Mouse (Mus musculus): ENCODE results near the gene Ndrg3. TPM values are rescaled to one million over a fixed set of nuclear protein-coding genes. Genes with fewer than 3 reads are reported as not detected.
A peak's percentile ranks its signal among the peaks of the same experiment; 100 is the strongest.

The Ndrg3 gene
- polyA plus RNA-seq, 1 experiment from 2014 or later = 49.7 TPM

GRCm38 (mm10) chr2:156990727-156991431, 977 bp downstream of the Ndrg3 start:
- Histone ChIP-seq H3K4me3 (peak overlapping the region; percentile 97), H3K4me1 (peaks cover 21% of the 10 kb centered on the region), H3K9me3 (no peaks in the 10 kb centered on the region), H3K27ac (no peak overlapping the region), H3K27me3 (no peaks in the 10 kb centered on the region), H3K36me3 (peaks cover 19% of the 10 kb centered on the region), H3K4me2 (peak overlapping the region; percentile 94), H3K9ac (peak overlapping the region; percentile 93)
- ATAC-seq (ENCODE audit: borderline replicate concordance, extremely low read depth, low FRiP score, low TSS enrichment) = no peak
- WGBS = 4% methylated on average over 16 of the region's 16 CpGs

GRCm38 (mm10) chr2:156987316-156987715, 4.5 kb downstream of the Ndrg3 start:
- 35% methylated on average over 3 of the region's 3 CpGs for WGBS
- H3K4me3 ChIP-seq = no peak overlapping the region
- ATAC-seq (ENCODE audit: borderline replicate concordance, extremely low read depth, low FRiP score, low TSS enrichment) = no peak

GRCm38 (mm10) chr2:156982864-156983263, 9.0 kb downstream of the Ndrg3 start:
- no peak for ATAC-seq (ENCODE audit: borderline replicate concordance, extremely low read depth, low FRiP score, low TSS enrichment)
- Histone ChIP-seq H3K4me2 (no peak overlapping the region), H3K4me1 (0 out of 2 replicates have a peak, but pooled peaks cover 1% of the 10 kb centered on the region), H3K9me3 (no peaks in the 10 kb centered on the region), H3K27me3 (no peaks in the 10 kb centered on the region), H3K36me3 (no peaks in the 10 kb centered on the region), H3K9ac (no peak overlapping the region), H3K4me3 (no peak overlapping the region), H3K27ac (no peak overlapping the region)
- 80% methylated on average over 2 of the region's 2 CpGs for WGBS

More at GRCm38 (mm10) chr2:156987316-156987715, 4.5 kb downstream of the Ndrg3 start:
- Histone ChIP-seq H3K9ac (no peak overlapping the region), H3K4me2 (no peak overlapping the region), H3K36me3 (no peaks in the 10 kb centered on the region), H3K27ac (no peak overlapping the region), H3K9me3 (no peaks in the 10 kb centered on the region), H3K4me1 (peaks cover 21% of the 10 kb centered on the region), H3K27me3 (no peaks in the 10 kb centered on the region)

GRCm38 (mm10) chr2:156981291-156981690, 10.6 kb downstream of the Ndrg3 start:
- H3K27ac ChIP-seq = no peak overlapping the region
- no peaks in the 10 kb centered on the region for H3K4me1 ChIP-seq
- H3K9ac ChIP-seq = no peak overlapping the region
- H3K36me3 ChIP-seq = no peaks in the 10 kb centered on the region
- ATAC-seq (ENCODE audit: borderline replicate concordance, extremely low read depth, low FRiP score, low TSS enrichment) = no peak
- H3K27me3 ChIP-seq = no peaks in the 10 kb centered on the region
- WGBS = 74% methylated on average over 4 of the region's 4 CpGs
- no peak overlapping the region for H3K4me2 ChIP-seq
- H3K4me3 ChIP-seq = no peak overlapping the region
- no peaks in the 10 kb centered on the region for H3K9me3 ChIP-seq

- H3K36me3 ChIP-seq = no peaks in the 10 kb centered on the region
- ATAC-seq (ENCODE audit: borderline replicate concordance, extremely low read depth, low FRiP score, low TSS enrichment) = no peak
- 0 out of 2 replicates have a peak, but pooled peaks cover under 1% of the 10 kb centered on the region for H3K4me1 ChIP-seq
- no peak overlapping the region for H3K9ac ChIP-seq
- no peak overlapping the region for H3K4me2 ChIP-seq
- H3K4me3 ChIP-seq = no peak overlapping the region
- no peak overlapping the region for H3K27ac ChIP-seq
- no peaks in the 10 kb centered on the region for H3K27me3 ChIP-seq
- H3K9me3 ChIP-seq = no peaks in the 10 kb centered on the region
- WGBS = 77% methylated on average over 2 of the region's 2 CpGs
Measured at GRCm38 (mm10) chr2:156980059-156980458, 11.8 kb downstream of the Ndrg3 start.

- H3K9me3 ChIP-seq = no peaks in the 10 kb centered on the region
- H3K27me3 ChIP-seq = no peaks in the 10 kb centered on the region
- H3K9ac ChIP-seq = no peak overlapping the region
- no peak overlapping the region for H3K4me3 ChIP-seq
- ATAC-seq (ENCODE audit: borderline replicate concordance, extremely low read depth, low FRiP score, low TSS enrichment) = no peak
- no peak overlapping the region for H3K27ac ChIP-seq
- no peak overlapping the region for H3K4me2 ChIP-seq
- H3K36me3 ChIP-seq = no peaks in the 10 kb centered on the region
- H3K4me1 ChIP-seq = 0 out of 2 replicates have a peak, but pooled peaks cover 4% of the 10 kb centered on the region
Measured at GRCm38 (mm10) chr2:156976711-156977110, 15.1 kb downstream of the Ndrg3 start.

GRCm38 (mm10) chr2:156974967-156975366, 16.9 kb downstream of the Ndrg3 start:
- Histone ChIP-seq H3K27ac (no peak overlapping the region), H3K9me3 (no peaks in the 10 kb centered on the region), H3K9ac (no peak overlapping the region), H3K4me3 (no peak overlapping the region), H3K36me3 (no peaks in the 10 kb centered on the region), H3K27me3 (no peaks in the 10 kb centered on the region), H3K4me2 (no peak overlapping the region), H3K4me1 (0 out of 2 replicates have a peak, but pooled peaks cover 4% of the 10 kb centered on the region)
- 34% methylated on average over 2 of the region's 2 CpGs for WGBS
- ATAC-seq (ENCODE audit: borderline replicate concordance, extremely low read depth, low FRiP score, low TSS enrichment) = no peak

- no peaks in the 10 kb centered on the region for H3K9me3 ChIP-seq
- H3K27me3 ChIP-seq = no peaks in the 10 kb centered on the region
- H3K9ac ChIP-seq = no peak overlapping the region
- no peaks in the 10 kb centered on the region for H3K36me3 ChIP-seq
- 81% methylated on average over 5 of the region's 5 CpGs for WGBS
- no peak overlapping the region for H3K27ac ChIP-seq
- H3K4me2 ChIP-seq = no peak overlapping the region
- no peak for ATAC-seq (ENCODE audit: borderline replicate concordance, extremely low read depth, low FRiP score, low TSS enrichment)
- no peak overlapping the region for H3K4me3 ChIP-seq
- H3K4me1 ChIP-seq = 0 out of 2 replicates have a peak, but pooled peaks cover 4% of the 10 kb centered on the region
Measured at GRCm38 (mm10) chr2:156973316-156974100, 18.3 kb downstream of the Ndrg3 start.

GRCm38 (mm10) chr2:156970253-156970652, 21.6 kb downstream of the Ndrg3 start:
- ATAC-seq (ENCODE audit: borderline replicate concordance, extremely low read depth, low FRiP score, low TSS enrichment) = no peak
- Histone ChIP-seq H3K4me2 (no peak overlapping the region), H3K9ac (no peak overlapping the region), H3K4me3 (no peak overlapping the region), H3K27ac (no peak overlapping the region), H3K9me3 (no peaks in the 10 kb centered on the region), H3K27me3 (no peaks in the 10 kb centered on the region), H3K4me1 (0 out of 2 replicates have a peak, but pooled peaks cover 4% of the 10 kb centered on the region), H3K36me3 (no peaks in the 10 kb centered on the region)
- WGBS = 71% methylated on average over 7 of the region's 7 CpGs

- ATAC-seq (ENCODE audit: borderline replicate concordance, extremely low read depth, low FRiP score, low TSS enrichment) = no peak
- no peak overlapping the region for H3K4me3 ChIP-seq
- no peaks in the 10 kb centered on the region for H3K4me1 ChIP-seq
- no peak overlapping the region for H3K9ac ChIP-seq
- 68% methylated on average over 4 of the region's 4 CpGs for WGBS
- H3K4me2 ChIP-seq = no peak overlapping the region
- H3K27me3 ChIP-seq = no peaks in the 10 kb centered on the region
- H3K9me3 ChIP-seq = no peaks in the 10 kb centered on the region
- no peak overlapping the region for H3K27ac ChIP-seq
- H3K36me3 ChIP-seq = no peaks in the 10 kb centered on the region
Measured at GRCm38 (mm10) chr2:156968501-156968900, 23.4 kb downstream of the Ndrg3 start.

GRCm38 (mm10) chr2:156967388-156967787, 24.5 kb downstream of the Ndrg3 start:
- H3K27me3 ChIP-seq = no peaks in the 10 kb centered on the region
- 80% methylated on average over 6 of the region's 6 CpGs for WGBS
- H3K9ac ChIP-seq = no peak overlapping the region
- no peaks in the 10 kb centered on the region for H3K36me3 ChIP-seq
- no peak overlapping the region for H3K27ac ChIP-seq
- no peak overlapping the region for H3K4me3 ChIP-seq
- H3K4me2 ChIP-seq = no peak overlapping the region
- ATAC-seq (ENCODE audit: borderline replicate concordance, extremely low read depth, low FRiP score, low TSS enrichment) = no peak
- no peaks in the 10 kb centered on the region for H3K9me3 ChIP-seq
- no peaks in the 10 kb centered on the region for H3K4me1 ChIP-seq

GRCm38 (mm10) chr2:156963891-156964290, 28.0 kb downstream of the Ndrg3 start:
- ATAC-seq (ENCODE audit: borderline replicate concordance, extremely low read depth, low FRiP score, low TSS enrichment) = no peak
- Histone ChIP-seq H3K4me1 (no peaks in the 10 kb centered on the region), H3K36me3 (no peaks in the 10 kb centered on the region), H3K4me2 (no peak overlapping the region), H3K27me3 (no peaks in the 10 kb centered on the region), H3K9ac (no peak overlapping the region), H3K4me3 (no peak overlapping the region), H3K27ac (no peak overlapping the region), H3K9me3 (no peaks in the 10 kb centered on the region)
- 81% methylated on average over 7 of the region's 7 CpGs for WGBS
